Mouse (Mus musculus) gastrocnemius, postnatal 10 days (tissue): ENCODE results near the gene Trit1. TPM values are rescaled to one million over a fixed set of nuclear protein-coding genes. Genes with fewer than 3 reads are reported as not detected.
A peak's percentile ranks its signal among the peaks of the same experiment; 100 is the strongest.

ENCODE experiments used
- DNase-seq: peaks from one replicate; pipeline ENCODE4 v3.0.0; 2021; ENCODE audit warnings: mixed read lengths
- total RNA-seq, 2 experiments: library from RNA; stranded (reverse); gene quantifications; 2 replicates each; pipeline ENCODE4 v1.2.3; 2021

The Trit1 gene
- total RNA-seq, 2 experiments from 2014 or later, result 9.1 to 11.0 TPM

DNA sequence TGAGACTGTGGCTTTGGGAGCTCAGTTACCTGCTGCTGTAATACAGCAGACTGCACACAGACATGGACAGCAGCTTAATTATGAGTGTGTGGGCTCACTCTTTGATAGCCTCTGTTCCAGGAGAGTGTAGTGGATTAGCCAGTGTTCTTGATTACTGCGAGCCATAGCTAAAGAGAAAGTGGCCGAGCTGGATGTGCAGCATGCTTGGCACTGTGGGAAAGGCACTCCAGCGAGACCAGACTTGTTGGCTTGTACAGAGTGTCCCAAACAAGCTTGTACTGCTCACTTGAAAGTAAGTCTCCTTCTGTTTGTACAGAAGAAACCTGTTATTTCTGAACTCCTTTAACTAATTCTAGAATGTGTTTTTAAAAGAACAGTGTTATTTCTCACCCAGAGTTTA, 29.9 kb downstream of the Trit1 start:
- no peak for DNase-seq

DNA sequence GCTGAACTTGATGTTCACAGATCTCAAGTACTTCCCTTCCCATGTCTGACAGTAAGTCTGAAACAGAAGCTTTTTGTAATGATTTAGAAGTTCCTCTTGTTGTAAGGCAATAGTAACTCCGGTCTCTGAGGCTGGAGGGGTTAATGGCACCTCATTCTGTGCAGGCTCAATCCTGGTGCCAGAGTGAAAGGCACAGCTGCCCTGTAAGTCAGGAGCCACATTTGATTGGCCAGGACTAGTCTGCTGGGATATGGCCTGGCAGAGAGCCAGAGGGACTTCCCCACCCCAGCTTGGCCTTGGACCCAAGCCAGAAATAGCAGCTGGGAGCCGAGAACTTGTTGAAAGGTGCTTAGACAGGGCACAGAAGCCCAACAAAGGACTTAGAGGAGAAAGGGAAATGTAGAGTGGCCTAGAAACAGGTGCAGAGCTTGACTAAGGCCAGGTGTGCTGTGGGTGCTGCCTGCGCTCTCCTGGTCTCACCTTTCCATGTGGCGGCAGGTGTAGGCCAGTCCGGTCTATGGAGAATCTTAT, 34.3 kb downstream of the Trit1 start:
- peak; percentile 87 for DNase-seq

GRCm38 (mm10) chr4:123053179-123053578, 36.8 kb downstream of the Trit1 start:
- DNase-seq, result no peak

DNA sequence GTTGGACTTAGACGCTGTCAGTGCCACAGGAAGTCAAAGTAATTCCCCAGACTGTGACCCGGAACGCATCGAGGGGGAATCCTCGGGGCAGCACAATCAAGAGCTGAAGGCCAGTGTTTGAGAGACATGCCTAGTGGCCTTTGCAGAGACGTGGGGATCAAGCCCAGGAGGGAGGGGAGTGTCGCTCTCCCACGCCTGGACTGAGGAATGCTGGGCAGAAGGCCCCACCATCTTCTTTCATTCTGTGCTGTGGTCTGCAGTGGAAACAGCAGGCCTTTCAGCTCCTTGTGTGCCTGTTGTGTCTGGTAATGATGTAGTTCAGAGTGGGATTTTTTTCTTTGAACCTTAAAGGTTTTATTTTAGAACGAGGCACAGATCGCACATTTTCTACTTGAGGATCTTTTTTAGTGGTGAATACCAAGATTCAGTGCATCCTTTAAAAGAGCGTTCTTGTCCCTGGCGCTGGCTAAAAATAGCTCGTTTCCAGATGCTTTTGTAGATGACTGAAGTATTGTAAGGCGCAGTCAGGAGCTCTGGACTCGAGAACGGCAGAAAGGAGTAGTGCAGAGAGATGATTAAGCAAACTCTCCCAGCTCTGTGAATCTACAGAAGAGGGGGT, 37.9 kb downstream of the Trit1 start:
- no peak for DNase-seq

- no peak for DNase-seq
These were observed 40.2 kb downstream of the Trit1 start for GRCm38 (mm10) chr4:123056560-123057109.

DNA sequence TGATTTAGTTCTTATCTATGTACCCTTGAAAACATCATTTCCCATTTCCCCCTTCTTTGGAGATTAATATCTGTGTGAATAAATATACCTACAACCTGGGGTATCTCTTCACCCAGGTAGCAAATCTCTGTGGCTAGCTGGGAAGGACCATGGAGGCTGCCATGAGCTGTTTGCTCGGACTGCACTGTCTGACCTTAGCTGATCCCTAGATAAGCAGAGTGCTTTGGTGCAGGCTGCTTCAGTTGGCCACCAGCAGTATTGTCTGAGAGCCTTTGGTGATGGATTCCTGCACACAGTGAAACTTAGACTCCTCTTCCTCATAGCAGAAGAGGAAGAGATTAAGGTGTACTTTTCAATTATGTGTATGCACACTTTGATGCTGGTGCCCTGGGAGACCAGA, 41.6 kb downstream of the Trit1 start:
- no peak for DNase-seq

DNA sequence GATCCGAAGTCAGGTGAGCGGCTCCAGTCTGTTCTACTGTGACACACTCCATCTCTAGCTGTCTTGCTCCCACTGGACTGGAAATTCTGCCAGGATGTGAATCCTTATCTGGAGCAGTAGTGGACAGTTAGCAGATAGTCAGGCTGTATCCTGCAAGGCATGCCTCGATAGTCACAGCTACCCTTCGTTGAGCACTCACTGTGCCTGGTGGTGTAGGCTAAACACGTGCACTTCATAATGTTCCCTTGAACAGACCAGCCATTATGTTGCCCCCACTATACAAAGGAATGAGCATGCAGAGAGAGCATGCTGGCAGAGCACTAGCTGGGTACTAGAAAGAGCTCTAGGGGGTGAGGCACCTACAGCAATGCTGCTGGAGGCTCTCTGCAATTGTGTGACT, 45.3 kb downstream of the Trit1 start:
- DNase-seq, result no peak

- DNase-seq, result no peak
These were observed 52.2 kb downstream of the Trit1 start for GRCm38 (mm10) chr4:123068646-123069045.

DNA sequence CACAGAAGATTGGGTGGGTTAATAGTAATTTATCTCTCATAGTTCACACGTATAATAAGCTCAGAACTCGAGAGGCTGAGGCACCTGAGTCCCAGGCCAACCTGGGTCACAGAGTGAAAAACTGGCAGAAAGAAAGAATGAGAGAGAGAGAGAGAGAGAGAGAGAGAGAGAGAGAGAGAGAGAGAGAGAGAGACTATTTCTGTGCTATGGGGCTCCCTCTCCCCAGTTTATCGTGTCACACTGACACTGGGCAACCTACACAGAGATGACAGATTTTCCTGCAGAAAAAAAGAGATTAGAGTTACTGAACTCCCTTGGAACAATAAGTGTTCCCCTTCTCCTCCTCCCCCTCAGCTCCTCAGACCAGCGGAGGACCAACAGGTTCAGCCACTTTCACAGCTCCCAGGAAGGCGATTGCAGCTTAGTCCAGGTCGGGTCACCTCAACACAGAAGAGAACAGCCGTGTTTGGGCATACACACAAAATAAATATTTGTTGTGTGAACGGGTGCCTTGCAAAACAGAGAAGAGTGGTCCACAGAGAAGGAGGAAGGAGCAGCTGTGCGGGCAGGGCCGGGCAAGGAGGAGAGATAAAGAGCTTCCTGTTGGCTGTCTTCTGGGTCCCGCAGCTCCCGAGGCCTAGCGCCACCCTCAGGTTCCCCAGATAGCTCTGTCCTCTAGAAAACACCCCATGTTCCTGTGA, 55.0 kb downstream of the Trit1 start:
- DNase-seq, result peak; percentile 31

DNA sequence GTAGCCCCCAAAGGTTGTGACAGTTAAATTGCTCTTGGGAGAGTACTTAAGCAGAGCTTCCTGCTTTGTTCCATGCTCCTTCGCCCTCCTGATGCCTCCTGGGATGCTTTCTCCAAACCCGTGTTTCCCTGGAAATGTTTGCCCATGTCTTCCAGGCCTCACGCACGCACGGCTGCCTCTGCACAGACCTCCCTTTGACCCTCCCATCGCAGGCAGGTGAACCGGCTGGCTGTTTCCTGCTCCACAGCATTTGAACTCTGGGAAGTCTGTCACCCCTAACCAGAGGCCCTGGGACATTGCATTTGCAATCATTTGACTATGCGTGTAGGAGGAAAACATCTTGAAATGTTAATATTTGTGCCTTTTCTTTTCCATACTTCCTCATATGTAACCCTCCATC, 60.5 kb downstream of the Trit1 start:
- no peak for DNase-seq

DNA sequence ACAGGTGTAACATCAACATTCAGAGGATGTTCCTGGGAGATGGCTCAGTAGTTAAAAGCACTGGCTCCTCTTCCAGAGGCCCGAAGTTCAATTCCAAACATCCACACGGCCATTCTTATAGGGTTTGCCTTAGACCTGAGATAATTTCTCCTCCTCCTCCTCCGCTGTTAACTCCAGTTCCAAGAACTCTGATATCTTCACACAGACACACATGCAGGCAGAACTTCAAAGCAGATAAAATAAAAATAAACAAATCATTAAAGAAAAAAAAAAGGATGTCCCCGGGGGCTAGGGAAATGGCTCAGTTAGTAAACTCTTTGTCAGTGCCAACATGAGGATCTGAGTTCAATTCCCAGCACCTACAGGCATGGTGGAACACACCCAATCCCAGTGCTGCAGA, 61.8 kb downstream of the Trit1 start:
- DNase-seq, result no peak

GRCm38 (mm10) chr4:123080791-123081190, 64.4 kb downstream of the Trit1 start:
- DNase-seq, result peak; percentile 20

- peak; percentile 50 for DNase-seq
These were observed 66.1 kb downstream of the Trit1 start for GRCm38 (mm10) chr4:123082283-123083163.

GRCm38 (mm10) chr4:123083323-123083902, 67.0 kb downstream of the Trit1 start:
- no peak for DNase-seq

- DNase-seq, result no peak
These were observed 68.9 kb downstream of the Trit1 start for GRCm38 (mm10) chr4:123085290-123085689.

DNA sequence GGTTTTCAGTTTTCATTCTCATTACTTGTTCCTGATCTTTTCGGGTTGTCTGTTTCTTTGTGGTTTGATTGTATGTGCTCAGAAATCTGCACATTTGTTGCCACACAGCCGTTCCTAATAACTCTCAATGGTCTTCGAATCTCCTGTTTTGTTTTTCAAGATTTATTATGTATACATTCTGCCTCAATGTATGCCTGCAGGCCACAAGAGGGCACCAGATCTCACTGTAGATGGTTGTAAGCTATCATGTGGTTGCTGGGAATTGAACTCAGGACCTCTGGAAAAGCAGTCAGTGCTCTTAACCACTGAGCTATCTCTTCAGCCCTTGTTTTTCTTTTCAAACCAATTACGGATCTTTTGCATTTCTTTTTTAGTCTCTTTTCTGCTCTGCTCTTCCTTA, 70.0 kb downstream of the Trit1 start:
- no peak for DNase-seq

DNA sequence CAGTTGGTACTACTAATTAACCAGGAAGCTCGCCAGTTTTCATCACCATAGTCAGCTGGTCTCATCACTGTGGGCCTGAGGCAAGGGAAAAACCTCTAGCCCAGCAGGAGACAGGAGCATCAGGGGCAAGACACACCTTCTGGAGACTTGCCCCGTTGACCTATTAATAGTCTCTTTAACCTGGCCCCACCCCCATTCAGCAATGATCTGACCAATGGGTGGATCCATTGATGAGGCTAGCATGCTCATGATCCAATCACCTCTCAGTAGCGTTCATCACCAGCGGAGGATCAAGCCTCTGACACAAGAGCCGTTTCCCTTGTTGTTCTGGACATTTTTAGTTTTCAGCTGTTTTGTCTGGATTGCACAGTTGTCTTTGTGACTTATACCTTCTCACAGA, 76.2 kb downstream of the Trit1 start:
- DNase-seq, result no peak

GRCm38 (mm10) chr4:123093064-123093776, 76.8 kb downstream of the Trit1 start:
- DNase-seq, result no peak

- DNase-seq, result no peak
These were observed 77.5 kb downstream of the Trit1 start for GRCm38 (mm10) chr4:123093869-123094268.
